Mouse (Mus musculus) liver, adult 2 months (tissue): Measurements from ENCODE around the gene Arnt2. TPM values are rescaled to one million over a fixed set of nuclear protein-coding genes. Genes with fewer than 3 reads are reported as not detected.

ENCODE experiments used
- DNase-seq: peaks from one replicate; pipeline ENCODE4 v3.0.0-alpha.2; 2011; ENCODE audit warnings: low read depth, low spot score; ENCODE audit errors: extremely low read depth
- H3K27ac ChIP-seq: fragments of 200-500 bp; replicated peaks from 2 replicates; pipeline ENCODE4 v1.5.1; 2012; ENCODE audit warnings: low read depth, mild to moderate bottlenecking, control low read depth, inconsistent platforms, low read length; ENCODE audit not compliant: insufficient read depth
- H3K27me3 ChIP-seq: fragments of 200-500 bp; 2 replicates; pipeline ENCODE4 v1.6.1; 2012; ENCODE audit warnings: mild to moderate bottlenecking, moderate library complexity, low read length, inconsistent platforms; ENCODE audit not compliant: control insufficient read depth, insufficient read depth
- H3K36me3 ChIP-seq: fragments of 200-500 bp; 2 replicates; pipeline ENCODE4 v1.6.1; 2012; ENCODE audit warnings: low read length, inconsistent platforms; ENCODE audit not compliant: control insufficient read depth, insufficient read depth
- H3K4me1 ChIP-seq: fragments of 200-500 bp; 2 replicates; pipeline ENCODE4 v1.6.1; 2011; ENCODE audit warnings: low read length; ENCODE audit not compliant: control insufficient read depth, insufficient read depth
- H3K4me3 ChIP-seq: fragments of 200-500 bp; 2 replicates; pipeline ENCODE4 v1.5.1; 2011; ENCODE audit warnings: low read depth, mild to moderate bottlenecking, control low read depth, low read length, moderate library complexity; ENCODE audit not compliant: insufficient read depth
- H3K79me2 ChIP-seq: fragments of 200-500 bp; 2 replicates; pipeline ENCODE4 v1.6.1; 2012; ENCODE audit warnings: inconsistent platforms, mild to moderate bottlenecking, low read length, moderate library complexity; ENCODE audit not compliant: control insufficient read depth, insufficient read depth
- H3K9ac ChIP-seq: fragments of 200-500 bp; 2 replicates; pipeline ENCODE4 v1.6.1; 2012; ENCODE audit warnings: low read depth, mild to moderate bottlenecking, control low read depth, inconsistent platforms, low read length
- CTCF ChIP-seq: fragments of 200-500 bp; IDR thresholded peaks from 2 replicates; pipeline ENCODE4 v1.5.1; 2011; ENCODE audit warnings: low read depth, low read length, control low read depth
- POLR2A ChIP-seq: fragments of 200-500 bp; IDR thresholded peaks from 2 replicates; pipeline ENCODE4 v1.6.1; 2011; ENCODE audit warnings: low read length, control low read depth; ENCODE audit not compliant: insufficient read depth; ENCODE audit errors: extremely low read depth
- WGBS: fragments of 180-500 bp; shearing (Covaris S2); methylation state at CpG from one replicate; pipeline ENCODE4 v1.1.7; 2018; 5-methylcytosine and 5-hydroxymethylcytosine counted together
- polyA plus RNA-seq: library from polyadenylated mRNA; depleted of rRNA; stranded (reverse); fragments of >200 nt; gene quantifications from 2 replicates; pipeline ENCODE4 v1.2.3, GENCODE M21; 2012
- total RNA-seq: library from RNA; depleted of rRNA; stranded (reverse); fragments of >200 nt; gene quantifications from 2 replicates; pipeline ENCODE4 v1.2.3, GENCODE M21; 2014

The Arnt2 gene
- total and polyA plus RNA-seq, 2 experiments: not detected

- Histone ChIP-seq H3K27me3 (no peaks in the 10 kb centered on the region), H3K36me3 (no peaks in the 10 kb centered on the region), H3K79me2 (no peaks in the 10 kb centered on the region), H3K27ac (no peak overlapping the region), H3K4me3 (no peak overlapping the region), H3K9ac (no peak overlapping the region), H3K4me1 (no peaks in the 10 kb centered on the region)
- 25% methylated on average over 7 of the region's 7 CpGs for WGBS
- DNase-seq: peak; percentile 82
- TF ChIP-seq POLR2A (no peak), CTCF (peak; percentile 96)
Measured at GRCm38 (mm10) chr7:84272206-84272818, 137.7 kb downstream of the Arnt2 start.

GRCm38 (mm10) chr7:84271429-84271828 is 138.5 kb downstream of the Arnt2 start:
- Histone ChIP-seq H3K4me1 (no peaks in the 10 kb centered on the region), H3K9ac (no peak overlapping the region), H3K36me3 (no peaks in the 10 kb centered on the region), H3K4me3 (no peak overlapping the region), H3K79me2 (no peaks in the 10 kb centered on the region), H3K27ac (no peak overlapping the region), H3K27me3 (no peaks in the 10 kb centered on the region)
- no peak for TF ChIP-seq POLR2A
- no peak for TF ChIP-seq CTCF
- DNase-seq: no peak
- 92% methylated on average over 5 of the region's 5 CpGs for WGBS

- H3K9ac ChIP-seq: no peak overlapping the region
- H3K79me2 ChIP-seq: no peaks in the 10 kb centered on the region
- WGBS: 88% methylated on average over 4 of the region's 4 CpGs
Measured at GRCm38 (mm10) chr7:84263466-84263865, 146.5 kb downstream of the Arnt2 start.

GRCm38 (mm10) chr7:84261341-84261740 is 148.6 kb downstream of the Arnt2 start:
- TF ChIP-seq CTCF (no peak), POLR2A (no peak)
- no peak overlapping the region for H3K4me3 ChIP-seq
- no peak overlapping the region for H3K9ac ChIP-seq
- no peaks in the 10 kb centered on the region for H3K36me3 ChIP-seq
- H3K27ac ChIP-seq: no peak overlapping the region
- no peaks in the 10 kb centered on the region for H3K79me2 ChIP-seq
- no peak for DNase-seq
- 48% methylated on average over 6 of the region's 6 CpGs for WGBS
- no peaks in the 10 kb centered on the region for H3K27me3 ChIP-seq
- no peaks in the 10 kb centered on the region for H3K4me1 ChIP-seq

More at GRCm38 (mm10) chr7:84263466-84263865, 146.5 kb downstream of the Arnt2 start:
- Histone ChIP-seq H3K4me1 (no peaks in the 10 kb centered on the region), H3K4me3 (no peak overlapping the region), H3K27me3 (no peaks in the 10 kb centered on the region), H3K27ac (no peak overlapping the region), H3K36me3 (no peaks in the 10 kb centered on the region)
- TF ChIP-seq CTCF: no peak
- no peak for TF ChIP-seq POLR2A
- DNase-seq: no peak

GRCm38 (mm10) chr7:84260401-84260800 is 149.6 kb downstream of the Arnt2 start:
- WGBS: 90% methylated on average over 4 of the region's 4 CpGs
- Histone ChIP-seq H3K4me3 (no peak overlapping the region), H3K79me2 (no peaks in the 10 kb centered on the region), H3K36me3 (no peaks in the 10 kb centered on the region), H3K4me1 (no peaks in the 10 kb centered on the region), H3K9ac (no peak overlapping the region), H3K27me3 (no peaks in the 10 kb centered on the region), H3K27ac (no peak overlapping the region)
- TF ChIP-seq CTCF (no peak), POLR2A (no peak)
- no peak for DNase-seq

- Histone ChIP-seq H3K4me3 (no peak overlapping the region), H3K36me3 (no peaks in the 10 kb centered on the region), H3K4me1 (no peaks in the 10 kb centered on the region), H3K79me2 (no peaks in the 10 kb centered on the region), H3K9ac (no peak overlapping the region), H3K27me3 (no peaks in the 10 kb centered on the region), H3K27ac (no peak overlapping the region)
- WGBS: 80% methylated on average over 4 of the region's 4 CpGs
- no peak for TF ChIP-seq POLR2A
- TF ChIP-seq CTCF: no peak
- no peak for DNase-seq
Measured at GRCm38 (mm10) chr7:84259309-84259985, 150.5 kb downstream of the Arnt2 start.
